Mouse (Mus musculus) right cerebral cortex, postnatal 36 days (tissue): ENCODE data around the gene Rpl23.

Source experiments
- DNase-seq, 2 experiments: peaks; one replicate each; pipeline ENCODE4 v3.0.0; 2022; ENCODE audit warnings: low spot score in 2 of 2, mixed read lengths in 1 of 2

Rpl23 gene

DNA sequence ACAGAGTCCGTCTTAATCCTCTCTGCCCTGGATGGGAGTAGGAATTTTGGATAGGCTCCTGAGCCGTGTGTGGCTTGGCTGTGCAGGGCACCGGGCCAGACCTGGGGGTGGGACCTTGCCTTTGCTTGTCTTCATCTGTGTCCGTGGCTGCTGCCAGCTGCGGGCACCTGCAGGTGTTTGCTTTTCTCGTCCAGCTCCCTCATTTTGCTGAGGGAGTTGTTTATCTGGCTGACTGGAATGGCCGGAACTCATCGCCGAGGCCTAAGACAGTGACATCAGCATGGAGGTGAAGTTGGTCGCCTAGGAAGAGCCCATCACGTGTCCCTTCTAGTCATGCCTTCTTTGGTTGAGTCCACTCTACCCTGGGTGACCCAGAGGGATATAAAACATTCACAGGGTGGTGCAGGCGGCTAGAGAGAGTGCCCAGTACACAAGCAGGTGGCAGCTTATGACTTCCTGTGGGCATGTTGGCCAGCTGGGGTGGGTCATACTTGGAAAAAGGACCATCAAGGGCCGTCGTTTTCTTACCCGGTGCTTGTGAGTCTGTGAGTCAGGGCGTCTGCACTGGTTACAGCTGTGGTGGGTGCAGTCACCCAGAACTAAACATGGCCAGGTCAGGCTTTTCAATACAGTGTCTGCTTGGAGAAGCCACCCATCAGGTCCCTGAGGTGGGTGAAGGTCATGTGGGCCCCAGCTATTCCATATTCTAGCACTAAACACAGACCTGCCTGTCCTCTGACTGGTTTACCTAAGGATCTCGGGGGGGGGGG is 31.7 kb upstream of the Rpl23 start:
- DNase-seq, result no peak

DNA sequence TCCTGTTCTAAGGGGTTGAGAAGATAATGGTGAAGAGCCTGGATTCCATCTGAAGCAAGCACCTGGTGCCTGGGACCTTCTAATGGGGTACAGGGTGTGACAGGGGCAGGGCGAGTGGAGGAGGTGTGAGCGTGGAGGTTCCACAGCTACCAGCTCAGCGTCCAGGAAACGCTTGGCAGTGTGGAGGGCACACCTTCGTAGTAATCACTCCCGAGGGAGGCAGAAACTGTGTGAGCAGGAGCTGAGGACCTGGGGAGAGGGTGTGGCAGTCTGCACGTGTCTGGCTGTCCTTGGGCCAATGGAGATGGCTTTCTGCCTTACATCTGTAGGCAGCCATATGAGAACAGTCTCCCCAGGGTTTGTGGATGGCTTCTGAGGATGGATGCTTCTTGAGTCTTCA is 30.8 kb upstream of the Rpl23 start:
- no peak for DNase-seq

DNA sequence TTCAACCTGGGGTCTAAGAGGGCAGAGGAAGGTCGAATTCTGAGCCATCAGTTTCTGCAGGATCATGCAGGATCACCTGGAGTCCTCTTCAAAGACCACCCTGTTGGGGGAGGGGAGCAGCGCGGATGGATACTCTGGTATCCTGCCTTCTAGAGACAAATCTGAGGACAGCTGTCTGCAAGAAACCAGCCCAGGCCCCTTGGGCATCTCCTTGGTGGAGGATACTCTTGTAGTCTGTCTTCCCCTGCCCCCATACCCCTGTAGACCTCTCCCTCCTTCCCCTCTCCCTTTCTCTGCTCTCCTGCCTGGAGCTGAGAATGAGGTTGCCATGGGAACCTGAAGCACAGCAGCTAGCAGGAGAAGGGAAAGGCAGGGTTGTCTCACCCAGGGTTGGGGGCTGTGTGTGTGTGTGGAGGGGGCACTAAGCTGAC is 30.3 kb upstream of the Rpl23 start:
- DNase-seq, result no peak

DNA sequence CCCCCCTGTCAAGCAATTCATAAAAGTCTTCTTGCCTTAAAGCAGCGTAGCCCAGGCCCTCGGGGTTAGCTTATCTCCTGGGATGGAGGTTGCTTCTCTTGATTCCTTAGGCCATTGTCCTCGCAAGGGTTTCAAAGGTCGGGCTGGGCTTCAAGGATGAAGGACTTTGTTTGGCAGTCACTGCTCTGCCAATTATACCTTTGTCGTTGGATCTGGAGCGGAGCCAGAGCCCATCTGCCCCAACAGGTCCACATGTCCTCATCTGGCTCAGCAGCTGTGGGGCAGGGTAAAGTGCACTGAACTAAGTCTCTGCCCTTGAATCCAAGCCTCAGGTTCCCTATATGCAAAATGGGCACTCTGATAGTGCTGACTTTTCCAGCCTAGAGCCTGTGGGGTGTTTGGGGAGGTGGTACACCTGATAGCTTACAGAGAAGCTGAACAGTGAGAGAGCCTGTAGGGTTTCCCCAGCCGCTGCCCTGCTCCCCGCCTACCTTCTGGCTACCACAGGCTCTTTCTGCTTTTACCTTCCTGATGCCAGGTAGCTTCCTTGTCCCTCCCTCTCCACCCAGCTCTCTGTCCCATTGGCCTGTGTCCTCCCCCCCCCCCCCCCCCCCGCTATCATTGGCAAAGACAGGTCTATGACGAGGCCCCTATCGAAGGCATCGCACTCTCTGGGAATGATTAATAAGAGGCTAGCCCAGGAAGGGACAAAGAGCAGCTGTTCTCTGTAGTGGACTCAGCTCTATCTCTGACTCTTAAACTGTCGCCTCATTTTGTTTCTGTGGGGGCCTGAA is 29.5 kb upstream of the Rpl23 start:
- DNase-seq, result no peak

DNA sequence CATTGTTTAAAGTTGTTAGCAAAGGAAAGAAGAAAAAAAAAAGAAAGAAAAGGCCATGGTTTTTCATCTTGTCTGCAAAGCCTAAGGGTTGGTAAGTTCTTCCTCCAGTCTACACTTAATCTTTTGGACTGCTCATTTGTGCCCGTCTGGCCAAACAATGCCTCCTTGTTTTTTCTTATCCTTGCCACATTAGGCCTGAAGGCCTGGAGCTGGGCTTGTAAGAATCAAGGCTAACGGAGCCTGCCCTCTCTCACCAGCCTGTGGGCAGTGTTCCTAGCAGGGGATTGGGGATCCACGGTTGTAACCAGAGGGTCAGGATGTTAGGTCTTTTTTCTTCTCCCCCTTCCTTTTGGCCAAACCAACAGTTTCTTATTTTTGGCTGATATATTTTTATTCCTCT is 28.7 kb upstream of the Rpl23 start:
- DNase-seq, result no peak

DNA sequence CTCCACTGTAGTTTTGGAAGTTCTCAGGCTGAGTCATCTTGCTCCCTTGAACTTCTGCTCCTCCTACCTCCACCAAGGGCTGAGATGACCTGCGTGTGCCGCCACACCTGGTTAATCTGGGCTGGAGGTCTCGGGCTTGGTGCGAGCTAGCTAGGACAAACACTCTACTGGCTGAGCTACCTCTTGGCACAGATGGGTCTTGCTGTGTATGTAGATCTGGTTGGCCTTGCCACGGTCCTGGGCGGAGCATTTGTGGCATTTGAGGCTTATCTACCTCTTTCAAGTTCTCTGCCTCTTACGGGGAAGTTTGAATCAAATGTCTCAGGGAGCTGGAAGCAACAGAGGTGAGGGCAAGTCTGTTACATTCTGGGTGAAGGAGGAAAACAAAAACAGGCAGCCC is 28.1 kb upstream of the Rpl23 start:
- DNase-seq, result no peak

DNA sequence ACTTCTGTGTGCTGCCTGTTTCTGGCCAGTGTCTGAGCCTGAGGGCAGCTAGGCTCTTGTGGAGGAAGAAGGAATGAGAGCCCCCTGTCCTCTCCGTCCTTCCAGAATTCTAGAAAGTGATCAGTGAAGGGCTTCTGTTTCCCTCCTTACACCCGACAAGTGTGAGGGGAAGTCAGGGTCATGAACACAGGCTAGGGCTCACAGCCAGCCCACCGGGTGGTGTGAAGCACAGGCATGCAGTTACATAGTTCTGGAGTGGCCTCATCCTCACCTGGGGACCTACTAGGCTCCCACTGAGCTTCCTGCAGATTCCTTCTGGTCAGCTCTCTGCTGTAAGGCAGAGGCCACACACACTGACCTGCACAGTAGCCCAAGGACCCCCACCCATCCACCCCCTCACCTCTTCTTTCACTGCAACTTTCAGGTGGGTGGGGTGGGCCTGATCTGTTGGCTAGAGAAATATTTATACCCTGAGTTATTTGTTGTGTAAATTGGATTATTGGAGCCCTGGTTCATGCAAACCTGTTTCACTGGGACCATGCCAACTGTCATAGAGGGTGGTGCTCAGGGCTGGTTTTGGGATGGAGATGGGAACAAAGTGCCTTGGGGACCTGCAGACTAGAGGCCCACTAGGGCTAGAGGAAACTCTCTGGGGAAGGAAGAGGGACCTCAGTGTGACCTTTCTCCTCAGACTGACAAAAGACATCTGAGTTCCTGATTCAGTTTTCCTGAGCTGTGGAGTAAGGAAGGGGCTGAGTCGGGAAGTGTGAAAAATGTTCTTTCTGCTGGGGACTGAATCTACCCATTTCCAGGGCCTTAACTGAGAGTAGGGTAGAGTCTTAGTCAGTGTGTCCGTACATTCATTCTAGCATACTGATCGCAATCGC is 27.2 kb upstream of the Rpl23 start:
- no peak for DNase-seq

DNA sequence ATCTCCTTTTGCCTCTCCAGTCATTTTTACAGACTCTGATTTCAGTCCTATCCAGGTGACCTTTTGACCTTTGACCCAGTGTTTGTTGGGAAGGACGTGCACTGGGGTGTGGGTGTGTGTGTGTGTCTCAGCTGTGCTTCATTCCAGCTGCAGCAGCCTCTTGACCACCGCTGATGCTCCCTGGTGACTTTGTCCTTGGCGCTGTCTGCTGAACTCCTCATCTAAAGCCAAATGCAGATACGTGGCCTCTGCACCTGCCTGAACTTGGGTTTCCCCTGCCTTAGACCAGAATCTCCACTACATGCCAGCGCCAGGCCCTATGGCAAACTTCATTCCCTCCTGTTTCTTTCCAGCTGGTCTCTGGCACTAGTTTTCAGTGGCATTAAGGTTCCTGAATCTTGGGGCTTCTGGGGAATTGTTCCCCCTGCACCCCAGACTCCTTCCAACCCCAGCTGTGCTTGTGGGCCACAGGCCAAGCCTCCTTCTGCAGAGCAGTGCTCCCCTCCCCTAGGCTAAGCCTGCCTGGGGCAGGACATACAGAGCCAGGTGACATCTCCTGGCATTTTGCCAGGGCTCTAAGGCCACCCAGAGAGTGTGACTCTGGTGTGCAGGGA is 26.5 kb upstream of the Rpl23 start:
- DNase-seq, result no peak

DNA sequence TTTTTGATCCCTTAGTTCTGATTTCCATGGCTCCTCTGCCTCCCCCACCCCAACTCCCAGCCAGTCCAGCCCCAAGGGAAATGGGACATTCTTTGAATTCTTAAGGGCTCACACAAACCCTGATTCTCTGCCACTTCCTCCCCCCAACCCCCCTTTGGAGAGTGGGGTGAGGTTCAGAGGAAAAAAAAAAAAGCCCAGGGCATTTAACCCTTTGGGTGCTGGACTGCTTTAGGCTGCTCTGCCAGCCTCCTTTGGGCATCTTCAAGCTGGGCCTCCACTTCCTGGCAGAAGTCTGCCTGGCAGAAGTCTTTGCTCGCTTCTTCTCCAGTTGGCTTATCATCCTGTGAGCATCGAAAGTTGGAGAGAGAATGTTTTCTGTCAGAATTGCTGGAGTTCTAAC is 25.9 kb upstream of the Rpl23 start:
- DNase-seq, result no peak

DNA sequence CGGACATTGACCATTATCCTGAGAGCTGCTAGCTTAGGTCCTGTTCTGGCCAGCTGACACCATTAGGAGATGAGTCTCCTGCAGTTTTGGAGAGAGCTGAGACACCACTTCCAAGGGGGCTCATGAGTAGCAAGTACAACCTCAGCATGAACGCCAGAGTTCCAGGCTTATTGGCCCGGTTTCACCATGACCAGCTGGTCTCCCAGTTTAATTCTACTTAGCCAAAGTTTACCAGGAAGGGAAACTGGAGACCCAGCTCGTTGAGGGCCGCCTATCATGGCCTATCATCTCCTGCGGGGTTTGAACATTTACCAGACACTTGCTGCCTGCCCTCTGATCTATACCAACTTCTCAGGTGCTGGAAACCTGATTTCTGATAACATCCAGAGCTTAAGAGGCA is 25.4 kb upstream of the Rpl23 start:
- DNase-seq, result no peak

DNA sequence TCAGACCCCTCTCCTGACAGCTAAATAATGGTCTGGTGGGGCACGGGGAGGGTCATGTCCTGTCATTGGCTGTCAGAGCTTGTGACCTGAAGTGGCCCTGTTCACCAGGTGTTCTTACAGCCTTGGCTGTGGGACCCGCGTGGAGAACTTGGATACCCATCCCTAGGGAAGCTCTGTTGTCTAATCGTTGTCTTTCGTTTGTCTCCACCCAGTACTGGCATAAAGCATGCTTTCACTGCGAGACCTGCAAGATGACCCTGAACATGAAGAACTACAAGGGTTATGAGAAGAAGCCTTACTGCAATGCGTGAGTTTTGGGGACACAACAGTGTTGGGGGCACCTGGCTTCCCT is 24.4 kb upstream of the Rpl23 start:
- no peak for DNase-seq

DNA sequence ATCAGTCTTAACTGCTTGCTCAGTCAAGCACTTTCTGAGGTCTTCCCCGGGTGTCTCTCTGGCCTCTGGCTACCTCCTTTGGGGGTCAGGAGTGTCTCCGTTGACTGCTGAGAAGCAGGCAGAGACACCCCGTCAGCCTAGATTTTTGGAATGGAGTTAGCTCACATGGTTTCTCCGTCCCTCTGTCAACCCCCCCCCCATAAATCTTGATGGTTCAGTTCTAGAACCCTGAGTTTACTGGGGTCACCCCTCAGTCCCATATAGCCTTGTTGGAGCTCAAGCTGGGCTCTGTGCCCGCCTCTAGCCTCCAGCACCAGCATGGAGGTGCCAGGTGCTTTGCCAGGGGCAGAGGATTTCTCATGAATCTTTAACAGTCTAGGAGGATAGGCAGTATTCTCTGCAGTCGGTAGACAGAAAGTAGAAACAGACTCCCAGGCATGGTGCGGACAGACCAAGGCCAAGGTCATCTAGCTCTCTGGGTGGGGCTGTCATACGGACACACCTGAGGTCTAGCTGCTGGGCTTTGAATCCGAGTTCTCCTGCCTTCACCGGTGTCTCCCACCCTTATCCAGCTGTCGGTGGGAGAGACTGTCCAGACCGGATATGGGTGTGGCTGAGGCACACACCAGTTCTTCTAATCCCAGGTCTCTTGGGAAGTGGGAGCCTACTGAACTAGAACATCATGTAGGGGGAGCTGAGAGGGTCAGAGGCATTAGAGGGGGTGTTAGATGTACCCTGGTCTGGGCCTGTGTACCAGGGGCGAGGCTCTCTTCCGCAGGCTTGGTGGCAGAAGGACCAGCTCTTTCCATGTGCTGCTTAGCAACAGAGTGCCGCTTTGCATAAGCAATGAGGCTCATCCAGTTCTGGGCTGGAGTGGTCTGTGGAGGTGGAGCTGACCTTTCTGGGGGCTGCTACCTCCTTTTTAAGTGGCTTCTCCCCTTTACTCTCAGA is 23.7 kb upstream of the Rpl23 start:
- DNase-seq, result no peak

DNA sequence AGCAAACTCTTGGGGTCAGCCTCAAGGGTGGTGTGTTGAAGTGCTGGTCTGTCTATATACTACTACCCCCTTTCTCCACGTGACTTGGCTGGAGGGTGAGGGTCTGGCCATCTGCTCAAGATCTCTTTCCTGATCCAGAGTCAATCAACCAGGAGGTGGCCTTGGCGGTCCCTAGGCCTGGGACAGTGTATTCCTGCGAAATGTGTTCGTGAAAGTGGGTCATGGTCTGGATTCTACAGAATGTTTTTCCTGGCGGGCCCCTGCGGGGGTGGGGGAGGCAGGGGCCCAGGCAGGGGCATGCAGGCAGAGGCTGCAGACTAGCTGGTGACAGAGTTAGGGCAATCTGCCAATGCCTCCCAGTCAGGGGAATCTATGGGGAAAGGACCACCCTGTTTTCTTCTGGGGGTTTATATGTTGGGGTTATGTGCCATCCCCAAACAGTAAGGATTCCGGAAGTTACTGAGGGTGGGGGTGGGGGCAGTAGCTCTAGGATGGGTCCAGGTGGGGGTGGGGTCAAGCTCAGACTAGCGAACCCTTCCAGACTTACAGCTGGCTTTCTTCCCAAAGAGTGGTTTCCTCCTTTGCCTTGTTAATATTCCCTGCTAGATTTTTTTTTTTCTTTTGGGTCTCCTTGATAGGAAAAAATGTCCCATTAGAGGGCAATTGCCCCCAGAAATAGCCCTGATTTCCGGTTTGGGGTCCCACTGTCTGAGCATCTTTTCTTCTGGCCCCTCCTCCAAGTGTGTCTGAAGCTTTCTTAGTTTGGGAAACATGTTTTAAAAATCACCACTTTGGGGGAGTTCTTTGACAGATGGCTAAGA is 22.8 kb upstream of the Rpl23 start:
- DNase-seq, result no peak

DNA sequence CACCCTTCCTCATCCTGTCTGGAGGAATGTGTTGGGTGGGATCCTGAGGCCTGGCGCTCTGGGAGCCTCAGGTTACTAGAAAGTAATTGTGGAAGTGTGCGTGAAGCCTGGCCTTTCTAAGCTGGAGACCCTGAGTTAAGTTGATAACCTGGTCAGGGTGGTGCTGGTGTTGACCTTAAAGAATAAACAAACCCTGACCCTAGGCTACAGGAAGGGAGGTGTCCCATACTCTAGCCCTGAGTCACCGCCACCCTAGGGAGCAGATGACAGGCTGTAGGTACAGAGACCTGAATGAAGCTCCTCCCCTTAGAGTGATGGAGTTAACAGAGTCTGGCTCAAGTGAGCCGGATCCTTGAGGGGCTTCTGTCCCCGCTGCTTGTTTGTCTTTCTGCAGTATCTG is 21.6 kb upstream of the Rpl23 start:
- DNase-seq, result no peak

DNA sequence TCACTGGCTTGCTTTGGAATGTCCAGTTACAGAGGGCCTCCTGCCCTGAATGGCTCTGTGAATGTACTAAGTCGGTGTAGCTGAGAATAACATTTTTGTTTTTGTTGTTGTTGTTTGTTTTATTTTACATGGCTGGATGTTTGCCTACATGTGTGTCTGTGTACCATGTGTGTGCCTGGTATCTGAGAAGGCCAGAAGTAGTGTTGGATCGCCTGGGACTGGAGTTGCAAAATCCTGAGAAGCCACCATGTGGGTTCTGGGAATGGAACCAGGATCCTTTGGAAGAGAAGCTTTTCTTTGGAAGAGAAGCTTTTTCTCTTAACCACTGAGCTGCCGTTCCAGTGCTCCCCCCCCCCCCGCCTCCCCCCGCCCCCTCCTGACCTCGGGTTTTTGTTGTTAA is 20.3 kb upstream of the Rpl23 start:
- no peak for DNase-seq

DNA sequence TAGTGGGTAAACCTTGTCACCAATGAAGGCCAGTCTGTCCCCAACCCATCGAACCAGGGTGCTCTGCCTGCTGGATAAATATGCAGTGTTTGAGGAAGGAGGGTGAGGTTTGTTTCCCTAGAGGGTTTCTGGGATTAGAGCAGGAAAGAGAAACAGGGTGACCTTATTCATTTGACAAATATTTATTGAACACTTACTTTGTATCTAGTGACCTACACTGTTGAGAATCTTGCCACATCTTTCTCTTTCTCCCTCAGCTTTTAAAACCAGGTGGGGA is 19.9 kb upstream of the Rpl23 start:
- no peak for DNase-seq

DNA sequence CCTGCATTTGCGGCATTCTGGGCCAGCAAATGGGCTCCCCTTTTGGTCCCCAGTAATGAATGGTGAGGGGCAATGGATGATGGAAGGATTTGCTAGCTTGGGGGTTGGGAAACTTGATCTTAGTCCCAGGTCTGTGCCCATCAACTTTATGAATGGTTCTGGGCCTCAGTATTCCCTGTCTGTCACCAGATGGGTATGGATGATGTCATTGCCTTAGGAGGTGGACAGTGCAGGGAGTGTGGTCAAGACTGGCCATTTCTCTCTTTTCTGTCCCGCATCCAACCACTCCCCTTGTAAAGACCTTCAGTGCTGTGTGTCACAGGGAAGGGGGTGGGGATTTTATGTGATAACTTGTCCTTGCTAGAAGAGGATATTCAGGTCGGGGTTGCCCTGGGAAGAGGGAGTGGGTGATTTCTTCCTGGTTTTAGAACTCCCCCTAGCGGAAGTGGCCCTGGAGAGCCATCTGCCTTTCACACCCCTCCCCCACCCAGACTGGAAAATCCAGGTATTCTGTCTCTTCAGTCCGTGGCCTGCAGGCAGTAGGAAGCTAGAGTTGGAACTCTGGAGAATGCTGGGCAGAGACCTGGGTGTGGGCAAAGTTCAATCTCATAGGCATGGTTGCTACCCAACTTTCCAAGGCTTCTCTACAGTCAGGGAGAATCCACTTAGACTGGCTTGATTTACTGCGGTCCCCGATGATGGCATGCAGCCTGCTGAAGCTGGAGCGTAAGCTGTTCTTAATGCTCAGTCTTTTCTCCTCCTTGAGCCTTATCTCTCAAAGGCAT is 19.4 kb upstream of the Rpl23 start:
- DNase-seq, result no peak

DNA sequence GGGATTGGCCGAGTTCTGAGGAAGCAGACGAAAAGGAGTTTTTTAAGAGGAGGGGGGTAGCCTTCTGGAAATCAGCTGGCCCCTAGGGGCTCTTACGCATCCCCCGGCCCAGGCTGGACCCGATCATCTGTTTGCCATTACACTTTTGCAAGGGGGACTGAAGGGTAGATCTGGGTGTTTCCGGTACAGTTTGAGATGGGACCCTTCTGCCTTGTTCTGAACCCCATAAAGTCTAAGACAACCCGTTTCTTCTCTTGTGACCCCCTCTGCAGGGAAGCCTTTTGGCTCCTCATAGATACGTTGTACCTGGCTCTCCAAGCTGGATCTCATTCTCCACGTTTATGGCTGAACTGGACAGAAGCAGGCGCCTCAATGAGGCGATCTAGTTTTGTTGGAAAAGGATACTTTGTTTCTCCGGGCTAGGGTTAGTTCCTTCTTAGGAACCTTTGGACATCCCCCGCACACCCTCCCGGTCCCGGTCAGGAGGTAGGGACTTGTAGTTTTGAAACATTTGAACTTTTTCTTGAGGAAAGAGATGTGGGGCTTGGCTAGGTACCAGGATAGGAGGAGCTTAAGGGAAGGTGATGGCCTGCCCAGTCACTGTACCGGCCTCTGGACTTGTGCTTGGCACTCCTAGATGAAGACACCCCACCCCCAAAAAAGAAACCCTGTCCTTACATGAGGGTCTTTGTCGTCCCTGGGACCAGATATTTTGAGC is 18.6 kb upstream of the Rpl23 start:
- no peak for DNase-seq
